Mouse (Mus musculus): Measurements from ENCODE around the gene Ugt1a6a. TPM values are rescaled to one million over a fixed set of nuclear protein-coding genes. Genes with fewer than 3 reads are reported as not detected.
A peak's percentile ranks its signal among the peaks of the same experiment; 100 is the strongest.
"Not testable (repeated sequence)": the region's sequence is repeated elsewhere in the genome, so short reads cannot be mapped to it uniquely, and the experiment has no call there.

Gene Ugt1a6a
- total RNA-seq (2012; rRNA removed): not detected in 2 replicates
- polyA plus RNA-seq (2012; ENCODE audit: insufficient read depth in 1 of 2, insufficient read length in 2 of 2, low read depth in 1 of 2, low replicate concordance in 2 of 2, missing spikeins in 1 of 2): not detected

DNA sequence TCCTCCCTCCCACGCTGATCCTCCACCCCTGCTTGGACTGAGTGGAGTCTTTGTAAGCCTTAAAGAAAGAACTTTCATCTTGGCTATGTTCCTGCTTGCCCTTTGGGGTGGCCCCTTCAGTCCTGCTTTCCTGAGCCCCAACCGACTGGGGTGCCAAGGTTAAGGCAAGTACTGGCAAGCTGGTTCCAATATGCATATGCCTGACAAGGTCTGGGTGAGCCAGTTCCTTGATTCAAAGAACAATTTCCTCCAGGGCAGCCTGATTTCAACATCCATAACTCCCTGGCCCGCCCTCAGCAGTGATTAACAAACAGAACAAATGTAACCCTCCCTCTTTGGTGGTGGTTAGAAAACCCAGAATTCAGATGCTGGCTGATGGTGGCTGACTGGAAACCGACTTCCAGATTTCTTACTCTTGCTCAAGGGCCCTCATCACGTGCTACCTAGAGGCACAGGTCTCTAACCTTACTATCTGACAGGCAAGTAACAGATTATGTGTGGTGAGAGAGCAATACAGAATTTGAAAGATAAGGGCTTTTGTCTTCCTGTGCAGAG is at the start of gene Ugt1a6a:
Ugt1a6a (plus strand) TSS at position 353 of the 555 bp plus-strand sequence.
- H3K9ac ChIP-seq (ENCODE audit: control insufficient read depth, low read depth, low read length, poor library complexity, severe bottlenecking); H3K4me3 ChIP-seq (ENCODE audit: control insufficient read depth in 1 of 2, insufficient read depth in 1 of 2, low read depth in 2 of 2, low read length in 2 of 2); H3K4me1 ChIP-seq (ENCODE audit: control insufficient read depth in 1 of 2, insufficient read depth in 2 of 2, low read length in 2 of 2); H3K27ac ChIP-seq (ENCODE audit: control insufficient read depth, low read depth, low read length); H3K9me3 ChIP-seq (replicated peaks; ENCODE audit: insufficient read depth, low read length); H3K79me2 ChIP-seq (ENCODE audit: control insufficient read depth, insufficient read depth, low read length, poor library complexity); DNase-seq (ENCODE audit: low read depth, low spot score); H3K36me3 ChIP-seq (ENCODE audit: control insufficient read depth in 1 of 2, insufficient read depth in 2 of 2, low read length in 2 of 2); H3K27me3 ChIP-seq (ENCODE audit: control insufficient read depth in 1 of 2, insufficient read depth in 2 of 2, low read length in 2 of 2): not testable (repeated sequence)
- 0 out of 2 replicates have a peak, but pooled peaks have one; percentile 27 for TF ChIP-seq BHLHE40 (IDR thresholded peaks at IDR 0.05; ENCODE audit: borderline replicate concordance, low read depth, low read length)

DNA sequence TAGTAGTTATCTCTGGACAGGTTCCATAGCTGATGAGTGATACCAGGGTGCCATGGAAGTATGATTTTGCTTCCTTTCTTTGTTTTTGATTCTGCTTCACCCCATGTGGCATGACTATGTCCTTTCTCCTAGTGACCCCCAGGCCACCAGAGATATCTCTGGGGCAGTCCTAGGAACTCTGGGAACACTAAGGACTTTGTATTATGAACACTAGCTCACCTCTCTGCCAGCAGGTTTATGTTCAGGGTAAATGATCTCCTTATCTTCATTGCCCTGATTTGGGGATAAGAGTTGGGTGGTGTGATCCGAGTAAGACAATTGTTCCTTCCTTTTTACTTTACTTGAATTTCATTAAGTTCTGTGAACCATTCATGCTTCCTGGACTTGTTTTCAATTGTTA is 48.5 kb upstream of the Ugt1a6a start:
- H3K9me3 ChIP-seq (replicated peaks; ENCODE audit: insufficient read depth, low read length): no peaks in the 10 kb centered on the region
- H3K4me1 ChIP-seq (ENCODE audit: control insufficient read depth in 1 of 2, insufficient read depth in 2 of 2, low read length in 2 of 2): no peaks in the 10 kb centered on the region
- no peak overlapping the region for H3K27ac ChIP-seq (ENCODE audit: control insufficient read depth, low read depth, low read length)
- no peaks in the 10 kb centered on the region for H3K36me3 ChIP-seq (ENCODE audit: control insufficient read depth in 1 of 2, insufficient read depth in 2 of 2, low read length in 2 of 2)
- H3K9ac ChIP-seq (ENCODE audit: control insufficient read depth, low read depth, low read length, poor library complexity, severe bottlenecking): no peak overlapping the region
- H3K27me3 ChIP-seq (ENCODE audit: control insufficient read depth in 1 of 2, insufficient read depth in 2 of 2, low read length in 2 of 2): peaks cover 3 to 6% of the 10 kb centered on the region in 2 experiments; a peak in 3 of 4 replicates
- no peak for DNase-seq (ENCODE audit: low read depth, low spot score)
- no peak for TF ChIP-seq POLR2AphosphoS5 (IDR thresholded peaks at IDR 0.05; ENCODE audit: borderline replicate concordance, low read depth, low read length)
- TF ChIP-seq ZKSCAN1 (IDR thresholded peaks at IDR 0.05; ENCODE audit: low read depth, low read length): no peak
- TF ChIP-seq RAD21 (IDR thresholded peaks at IDR 0.05; ENCODE audit: low read depth, low read length): no peak
- H3K79me2 ChIP-seq (ENCODE audit: control insufficient read depth, insufficient read depth, low read length, poor library complexity): no peaks in the 10 kb centered on the region
- H3K4me3 ChIP-seq (ENCODE audit: control insufficient read depth in 1 of 2, insufficient read depth in 1 of 2, low read depth in 2 of 2, low read length in 2 of 2): no peak overlapping the region

- Histone ChIP-seq H3K79me2 (ENCODE audit: control insufficient read depth, insufficient read depth, low read length, poor library complexity) (no peaks in the 10 kb centered on the region), H3K36me3 (ENCODE audit: control insufficient read depth in 1 of 2, insufficient read depth in 2 of 2, low read length in 2 of 2) (no peaks in the 10 kb centered on the region), H3K27me3 (ENCODE audit: control insufficient read depth in 1 of 2, insufficient read depth in 2 of 2, low read length in 2 of 2) (peaks cover 3 to 6% of the 10 kb centered on the region in 2 experiments; a peak in 3 of 4 replicates), H3K4me1 (ENCODE audit: control insufficient read depth in 1 of 2, insufficient read depth in 2 of 2, low read length in 2 of 2) (no peaks in the 10 kb centered on the region), H3K27ac (ENCODE audit: control insufficient read depth, low read depth, low read length) (no peak within 1 kb of the TSS), H3K9ac (ENCODE audit: control insufficient read depth, low read depth, low read length, poor library complexity, severe bottlenecking) (no peak within 1 kb of the TSS), H3K4me3 (ENCODE audit: control insufficient read depth in 1 of 2, insufficient read depth in 1 of 2, low read depth in 2 of 2, low read length in 2 of 2) (no peak within 1 kb of the TSS), H3K9me3 (replicated peaks; ENCODE audit: insufficient read depth, low read length) (no peaks in the 10 kb centered on the region)
- TF ChIP-seq KAT2A (conservative IDR thresholded peaks at IDR 0.05; ENCODE audit: low read depth, low read length) (no peak), RAD21 (IDR thresholded peaks at IDR 0.05; ENCODE audit: low read depth, low read length) (no peak), MEF2A (IDR thresholded peaks at IDR 0.05; ENCODE audit: extremely low read depth, insufficient replicate concordance, low read depth, low read length, poor library complexity, severe bottlenecking) (no peak), CTCF (IDR thresholded peaks at IDR 0.05 in 2 of 3, conservative IDR thresholded peaks at IDR 0.05 in 1 of 3; ENCODE audit: control insufficient read depth in 1 of 3, insufficient read depth in 1 of 3, low read depth in 2 of 3, low read length in 3 of 3, poor library complexity in 1 of 3, severe bottlenecking in 1 of 3) (no peak), USF1 (IDR thresholded peaks at IDR 0.05; ENCODE audit: low read depth, low read length) (no peak), NELFE (IDR thresholded peaks at IDR 0.05; ENCODE audit: low read depth, low read length) (no peak), POLR2AphosphoS2 (IDR thresholded peaks at IDR 0.05; ENCODE audit: low read length) (no peak), ZMIZ1 (IDR thresholded peaks at IDR 0.05; ENCODE audit: low read depth, low read length) (no peak), MYC (IDR thresholded peaks at IDR 0.05; ENCODE audit: low read depth, low read length) (no peak), UBTF (IDR thresholded peaks at IDR 0.05; ENCODE audit: borderline replicate concordance, insufficient read depth, low read depth, low read length) (no peak), TCF12 (IDR thresholded peaks at IDR 0.05; ENCODE audit: low read depth, low read length) (no peak), GATA1 (IDR thresholded peaks at IDR 0.05; ENCODE audit: low read depth, low read length) (no peak), MAZ (IDR thresholded peaks at IDR 0.05; ENCODE audit: low read depth, low read length) (no peak), POLR2AphosphoS5 (IDR thresholded peaks at IDR 0.05; ENCODE audit: borderline replicate concordance, low read depth, low read length) (no peak), GABPA (IDR thresholded peaks at IDR 0.05; ENCODE audit: low read depth, low read length) (no peak), SMC3 (IDR thresholded peaks at IDR 0.05; ENCODE audit: low read depth, low read length) (no peak), CHD1 (IDR thresholded peaks at IDR 0.05; ENCODE audit: low read depth, low read length) (no peak), CHD2 (IDR thresholded peaks at IDR 0.05; ENCODE audit: low read length) (no peak)
- DNase-seq (ENCODE audit: low read depth, low spot score): no peak
Measured at GRCm38 (mm10) chr1:88087513-88087912, 47.1 kb upstream of the Ugt1a6a start, which contains the start of gene Ugt1a8. TSS of gene Ugt1a8 (plus strand) at chr1:88087813.
